Mouse (Mus musculus) CH12.LX (cell line): ENCODE data around the gene Serpinc1.

ENCODE experiments used
- BHLHE40 ChIP-seq: IDR thresholded peaks from 2 replicates; pipeline ENCODE4 v1.6.1; 2011; ENCODE audit warnings: mild to moderate bottlenecking, low read depth, low read length, improper control_type of control experiment
- CHD2 ChIP-seq: IDR thresholded peaks from 2 replicates; pipeline ENCODE4 v1.6.1; 2011; ENCODE audit warnings: low read length, improper control_type of control experiment
- CTCF ChIP-seq, 2 experiments: IDR thresholded peaks in 1 of 2; conservative IDR thresholded peaks in 1 of 2; 2 replicates each; pipeline ENCODE4 v1.5.1; 2011 to 2012; ENCODE audit warnings: low read depth in 2 of 2, low read length in 2 of 2, improper control_type of control experiment in 1 of 2, inconsistent platforms in 1 of 2, mild to moderate bottlenecking in 1 of 2, moderate library complexity in 1 of 2
- EP300 ChIP-seq: IDR thresholded peaks from 2 replicates; pipeline ENCODE4 v1.6.1; 2011; ENCODE audit warnings: low read length, improper control_type of control experiment
- IRF4 ChIP-seq: IDR thresholded peaks from 2 replicates; pipeline ENCODE4 v1.6.1; 2014; ENCODE audit warnings: low read depth, mild to moderate bottlenecking, inconsistent platforms, low read length, improper control_type of control experiment
- MAX ChIP-seq: IDR thresholded peaks from 2 replicates; pipeline ENCODE4 v1.6.1; 2011; ENCODE audit warnings: low read length, improper control_type of control experiment
- MEF2A ChIP-seq: IDR thresholded peaks from 2 replicates; pipeline ENCODE4 v1.6.1; 2014; ENCODE audit warnings: low read depth, mild to moderate bottlenecking, inconsistent platforms, low read length, improper control_type of control experiment, borderline replicate concordance
- POLR2A ChIP-seq: IDR thresholded peaks from 2 replicates; pipeline ENCODE4 v1.6.1; 2011; ENCODE audit warnings: low read depth, mild to moderate bottlenecking, improper control_type of control experiment, low read length
- RCOR1 ChIP-seq: conservative IDR thresholded peaks from 2 replicates; pipeline ENCODE4 v1.6.1; 2012; ENCODE audit warnings: low read depth, mild to moderate bottlenecking, inconsistent platforms, low read length, improper control_type of control experiment
- SIN3A ChIP-seq: IDR thresholded peaks from 2 replicates; pipeline ENCODE4 v1.6.1; 2012; ENCODE audit warnings: low read length, improper control_type of control experiment, inconsistent platforms
- UBTF ChIP-seq: IDR thresholded peaks from 2 replicates; pipeline ENCODE4 v1.6.1; 2012; ENCODE audit warnings: low read depth, mild to moderate bottlenecking, inconsistent platforms, low read length, improper control_type of control experiment, moderate library complexity
- USF1 ChIP-seq: IDR thresholded peaks from 2 replicates; pipeline ENCODE4 v1.6.1; 2014; ENCODE audit warnings: low read depth, mild to moderate bottlenecking, inconsistent platforms, low read length, improper control_type of control experiment
- USF2 ChIP-seq: conservative IDR thresholded peaks from 2 replicates; pipeline ENCODE4 v1.6.1; 2011; ENCODE audit warnings: low read depth, low read length, improper control_type of control experiment
- ZC3H11A ChIP-seq: IDR thresholded peaks from 2 replicates; pipeline ENCODE4 v1.6.1; 2012; ENCODE audit warnings: low read depth, mild to moderate bottlenecking, inconsistent platforms, low read length, improper control_type of control experiment

DNA sequence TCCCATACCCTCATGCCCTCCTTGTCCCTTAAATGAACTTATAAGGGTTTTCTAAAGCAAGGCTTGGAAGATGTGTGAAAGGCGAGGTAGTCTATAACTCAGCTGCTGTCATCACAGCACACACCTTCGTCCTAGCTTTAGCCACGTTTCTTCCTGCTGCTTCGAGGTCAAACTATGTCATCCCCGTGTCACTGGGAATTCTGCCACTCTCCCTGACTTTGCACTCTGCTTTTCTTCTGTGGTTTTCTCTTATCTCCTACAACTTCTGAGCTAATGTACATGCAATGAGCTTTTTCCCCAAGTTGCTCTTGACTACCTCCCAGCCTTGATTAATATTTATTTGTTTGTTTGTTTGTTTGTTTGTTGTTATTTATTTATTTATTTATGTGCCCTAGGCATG lies 1.6 kb downstream of the Serpinc1 start:
- no peak for TF ChIP-seq EP300
- TF ChIP-seq IRF4: no peak
- no peak for TF ChIP-seq ZC3H11A
- TF ChIP-seq USF2: no peak
- no peak for TF ChIP-seq CTCF (conservative IDR thresholded peaks at IDR 0.05 in 1 of 2, IDR thresholded peaks at IDR 0.05 in 1 of 2; ENCODE audit: low read depth in 2 of 2, low read length in 2 of 2)
- TF ChIP-seq MEF2A: no peak
- TF ChIP-seq UBTF: no peak
- TF ChIP-seq BHLHE40: no peak
- TF ChIP-seq USF1: no peak
- TF ChIP-seq POLR2A: no peak
- no peak for TF ChIP-seq MAX
- TF ChIP-seq SIN3A: no peak
- no peak for TF ChIP-seq RCOR1
- TF ChIP-seq CHD2: no peak
